Mouse (Mus musculus): Measurements from ENCODE around the gene Ints7. TPM values are rescaled to one million over a fixed set of nuclear protein-coding genes. Genes with fewer than 3 reads are reported as not detected.

Ints7 gene
- total RNA-seq, 1 experiment from 2014 or later: 76.4 TPM

GRCm38 (mm10) chr1:191574871-191575457 lies 472 bp upstream of the Ints7 start:
- peak; percentile 23 to 38 for ATAC-seq (replicated peaks in 1 of 2; ENCODE audit: insufficient read depth in 1 of 2, low FRiP score in 2 of 2, low TSS enrichment in 1 of 2, low read depth in 1 of 2, poor library complexity in 2 of 2, severe bottlenecking in 2 of 2)

- no peak for ATAC-seq (replicated peaks in 1 of 2; ENCODE audit: insufficient read depth in 1 of 2, low FRiP score in 2 of 2, low TSS enrichment in 1 of 2, low read depth in 1 of 2, poor library complexity in 2 of 2, severe bottlenecking in 2 of 2)
These were observed 4.1 kb downstream of the Ints7 start for GRCm38 (mm10) chr1:191579524-191579923.

- ATAC-seq (replicated peaks in 1 of 2; ENCODE audit: insufficient read depth in 1 of 2, low FRiP score in 2 of 2, low TSS enrichment in 1 of 2, low read depth in 1 of 2, poor library complexity in 2 of 2, severe bottlenecking in 2 of 2): no peak
These were observed 6.2 kb downstream of the Ints7 start for GRCm38 (mm10) chr1:191581641-191582040.

- ATAC-seq (replicated peaks in 1 of 2; ENCODE audit: insufficient read depth in 1 of 2, low FRiP score in 2 of 2, low TSS enrichment in 1 of 2, low read depth in 1 of 2, poor library complexity in 2 of 2, severe bottlenecking in 2 of 2): no peak
These were observed 8.4 kb downstream of the Ints7 start for GRCm38 (mm10) chr1:191583836-191584235.

- no peak for ATAC-seq (replicated peaks in 1 of 2; ENCODE audit: insufficient read depth in 1 of 2, low FRiP score in 2 of 2, low TSS enrichment in 1 of 2, low read depth in 1 of 2, poor library complexity in 2 of 2, severe bottlenecking in 2 of 2)
These were observed 9.0 kb downstream of the Ints7 start for GRCm38 (mm10) chr1:191584483-191584882.

- 0 out of 4 replicates have a peak, but pooled peaks of 1 of the 2 experiments have one; percentile 22 for ATAC-seq (replicated peaks in 1 of 2; ENCODE audit: insufficient read depth in 1 of 2, low FRiP score in 2 of 2, low TSS enrichment in 1 of 2, low read depth in 1 of 2, poor library complexity in 2 of 2, severe bottlenecking in 2 of 2)
These were observed 10.3 kb downstream of the Ints7 start for GRCm38 (mm10) chr1:191585704-191586103.

GRCm38 (mm10) chr1:191587062-191587461 lies 11.6 kb downstream of the Ints7 start:
- no peak for ATAC-seq (replicated peaks in 1 of 2; ENCODE audit: insufficient read depth in 1 of 2, low FRiP score in 2 of 2, low TSS enrichment in 1 of 2, low read depth in 1 of 2, poor library complexity in 2 of 2, severe bottlenecking in 2 of 2)

GRCm38 (mm10) chr1:191588749-191589148 lies 13.3 kb downstream of the Ints7 start:
- no peak for ATAC-seq (replicated peaks in 1 of 2; ENCODE audit: insufficient read depth in 1 of 2, low FRiP score in 2 of 2, low TSS enrichment in 1 of 2, low read depth in 1 of 2, poor library complexity in 2 of 2, severe bottlenecking in 2 of 2)

GRCm38 (mm10) chr1:191592016-191592720 lies 16.7 kb downstream of the Ints7 start:
- ATAC-seq (replicated peaks in 1 of 2; ENCODE audit: insufficient read depth in 1 of 2, low FRiP score in 2 of 2, low TSS enrichment in 1 of 2, low read depth in 1 of 2, poor library complexity in 2 of 2, severe bottlenecking in 2 of 2): peak in 1 of 2 experiments; percentile 39; a peak in 1 of 4 replicates

- no peak for ATAC-seq (replicated peaks in 1 of 2; ENCODE audit: insufficient read depth in 1 of 2, low FRiP score in 2 of 2, low TSS enrichment in 1 of 2, low read depth in 1 of 2, poor library complexity in 2 of 2, severe bottlenecking in 2 of 2)
These were observed 20.6 kb downstream of the Ints7 start for GRCm38 (mm10) chr1:191596076-191596475.

GRCm38 (mm10) chr1:191599210-191599609 lies 23.8 kb downstream of the Ints7 start:
- peak; percentile 37 to 56; a peak in 2 of 4 replicates for ATAC-seq (replicated peaks in 1 of 2; ENCODE audit: insufficient read depth in 1 of 2, low FRiP score in 2 of 2, low TSS enrichment in 1 of 2, low read depth in 1 of 2, poor library complexity in 2 of 2, severe bottlenecking in 2 of 2)

GRCm38 (mm10) chr1:191604690-191605089 lies 29.3 kb downstream of the Ints7 start:
- ATAC-seq (replicated peaks in 1 of 2; ENCODE audit: insufficient read depth in 1 of 2, low FRiP score in 2 of 2, low TSS enrichment in 1 of 2, low read depth in 1 of 2, poor library complexity in 2 of 2, severe bottlenecking in 2 of 2): no peak

GRCm38 (mm10) chr1:191609051-191609450 lies 33.6 kb downstream of the Ints7 start:
- ATAC-seq (replicated peaks in 1 of 2; ENCODE audit: insufficient read depth in 1 of 2, low FRiP score in 2 of 2, low TSS enrichment in 1 of 2, low read depth in 1 of 2, poor library complexity in 2 of 2, severe bottlenecking in 2 of 2): no peak

GRCm38 (mm10) chr1:191609578-191609977 lies 34.1 kb downstream of the Ints7 start:
- ATAC-seq (replicated peaks in 1 of 2; ENCODE audit: insufficient read depth in 1 of 2, low FRiP score in 2 of 2, low TSS enrichment in 1 of 2, low read depth in 1 of 2, poor library complexity in 2 of 2, severe bottlenecking in 2 of 2): no peak

- ATAC-seq (replicated peaks in 1 of 2; ENCODE audit: insufficient read depth in 1 of 2, low FRiP score in 2 of 2, low TSS enrichment in 1 of 2, low read depth in 1 of 2, poor library complexity in 2 of 2, severe bottlenecking in 2 of 2): no peak
These were observed 34.9 kb downstream of the Ints7 start for GRCm38 (mm10) chr1:191610357-191610756.

GRCm38 (mm10) chr1:191611686-191612085 lies 36.2 kb downstream of the Ints7 start:
- no peak for ATAC-seq (replicated peaks in 1 of 2; ENCODE audit: insufficient read depth in 1 of 2, low FRiP score in 2 of 2, low TSS enrichment in 1 of 2, low read depth in 1 of 2, poor library complexity in 2 of 2, severe bottlenecking in 2 of 2)

- ATAC-seq (replicated peaks in 1 of 2; ENCODE audit: insufficient read depth in 1 of 2, low FRiP score in 2 of 2, low TSS enrichment in 1 of 2, low read depth in 1 of 2, poor library complexity in 2 of 2, severe bottlenecking in 2 of 2): no peak
These were observed 37.4 kb downstream of the Ints7 start for GRCm38 (mm10) chr1:191612877-191613276.

- no peak for ATAC-seq (replicated peaks in 1 of 2; ENCODE audit: insufficient read depth in 1 of 2, low FRiP score in 2 of 2, low TSS enrichment in 1 of 2, low read depth in 1 of 2, poor library complexity in 2 of 2, severe bottlenecking in 2 of 2)
These were observed 40.8 kb downstream of the Ints7 start for GRCm38 (mm10) chr1:191616245-191616644.

GRCm38 (mm10) chr1:191617589-191617988 lies 42.2 kb downstream of the Ints7 start:
- ATAC-seq (replicated peaks in 1 of 2; ENCODE audit: insufficient read depth in 1 of 2, low FRiP score in 2 of 2, low TSS enrichment in 1 of 2, low read depth in 1 of 2, poor library complexity in 2 of 2, severe bottlenecking in 2 of 2): no peak
